Mouse (Mus musculus) adrenal gland (tissue): Measurements from ENCODE around the gene 4930407I10Rik.

Experiments used
- intact Hi-C: fragments of 180-260 bp; cut with DNase I; formaldehyde crosslinking; loops from one replicate; pipeline ENCODE4 v1.15.1; 2025
- long read RNA-seq, 2 experiments: library from polyadenylated mRNA; unstranded; transcript quantifications; one replicate each; pipeline ENCODE4 v2.0.0; 2020; ENCODE audit warnings: borderline replicate concordance in 1 of 2; ENCODE audit not compliant: insufficient replicate concordance in 1 of 2

The 4930407I10Rik gene
- long read RNA-seq, experiment 1: 0 reads
- long read RNA-seq, experiment 2: 0 reads

DNA sequence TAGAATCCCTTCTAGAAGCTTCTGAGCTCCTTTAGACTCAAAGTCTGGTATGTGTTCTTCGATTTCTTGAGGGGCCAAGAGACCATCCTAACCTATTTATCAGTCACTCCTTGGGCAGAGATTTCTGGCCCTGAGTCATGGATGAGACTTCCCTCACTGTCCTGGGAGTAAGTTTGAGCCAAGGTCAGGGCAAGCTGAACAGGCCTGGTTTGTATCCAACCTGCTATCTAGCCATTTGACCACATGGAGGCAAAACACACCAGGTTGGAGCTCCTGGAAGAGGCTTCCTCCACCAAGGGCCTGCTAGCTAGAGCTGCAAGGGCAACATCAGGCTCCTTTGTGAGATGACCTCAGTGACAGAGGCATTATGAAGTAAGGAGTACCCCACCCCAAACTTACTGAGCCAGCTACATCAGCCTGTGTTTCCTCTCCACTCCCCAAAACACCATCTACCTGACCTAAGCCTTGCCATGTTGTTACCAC is at the start of gene 4930407I10Rik:
Gene 4930407I10Rik, plus strand, starts transcription at position 433 of the 483 bp plus-strand sequence.
- intact Hi-C loops: no loop called here

GRCm38 (mm10) chr15:82011947-82012346 is 47.0 kb upstream of the 4930407I10Rik start:
- intact Hi-C loops: no loop called here

DNA sequence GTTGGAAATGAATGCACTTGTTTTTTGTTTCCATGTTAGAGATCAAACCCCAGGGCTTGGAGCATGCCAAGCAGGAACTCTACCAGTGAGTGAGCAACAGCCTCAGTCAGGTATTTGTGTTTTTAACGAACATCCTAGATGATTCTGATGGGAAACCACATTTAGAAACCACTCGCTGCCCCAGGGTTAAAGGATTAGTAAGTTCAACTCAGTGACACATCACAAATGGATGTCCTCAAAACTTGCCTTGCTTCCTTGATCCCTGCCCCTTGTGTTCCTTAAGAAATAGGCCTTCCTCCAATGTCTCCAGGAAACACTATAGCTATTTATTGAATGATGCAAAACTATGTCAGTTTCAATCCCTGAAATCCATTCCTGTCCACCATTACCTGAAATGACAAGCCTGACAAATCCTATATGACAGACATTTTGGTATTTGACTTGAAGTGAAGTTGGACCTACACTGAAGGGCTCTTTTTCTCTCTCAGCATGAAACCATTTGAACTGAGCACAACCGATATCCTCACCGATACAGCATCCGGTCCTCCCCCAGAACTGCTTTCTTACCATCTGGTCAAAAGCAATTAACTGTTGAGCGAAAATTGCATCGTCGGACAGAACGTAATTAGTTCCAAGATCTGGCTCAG is 44.1 kb upstream of the 4930407I10Rik start:
- intact Hi-C loops: no loop called here

DNA sequence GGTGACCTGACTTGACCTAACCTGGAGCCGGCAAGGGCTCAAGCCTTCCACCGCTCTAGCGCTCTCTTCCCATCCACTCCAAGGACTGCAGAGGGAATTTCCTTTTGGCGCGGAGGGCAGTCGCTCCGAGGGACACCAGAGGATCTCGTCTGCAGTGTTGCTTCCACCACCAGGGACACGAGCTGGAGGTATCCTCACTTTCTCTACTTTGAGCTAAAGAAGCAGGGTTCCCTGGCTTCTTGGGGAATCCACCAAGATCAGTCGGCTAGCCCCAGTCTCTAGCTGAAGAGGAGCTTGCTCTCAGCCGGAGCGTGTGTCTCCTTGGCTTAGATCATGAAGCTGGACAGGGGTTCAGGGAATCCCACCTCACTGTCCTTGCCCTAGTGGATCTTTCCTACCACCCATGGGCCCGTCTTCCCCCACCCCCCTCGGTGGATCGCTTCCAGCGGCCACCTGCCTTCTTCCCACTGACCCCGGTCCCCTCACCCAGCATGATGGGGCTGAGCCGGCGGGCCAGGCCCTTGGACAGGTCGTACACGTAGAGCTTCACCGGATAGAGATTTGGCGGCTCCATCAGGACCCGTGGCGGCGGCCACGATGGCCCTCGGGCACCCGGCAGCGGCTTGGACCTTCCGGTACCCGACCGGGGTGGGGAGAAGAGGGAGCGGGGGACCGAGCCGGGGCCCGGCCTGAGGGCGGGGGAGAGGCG is 43.4 kb upstream of the 4930407I10Rik start:
- intact Hi-C loops: no loop called here

GRCm38 (mm10) chr15:82016101-82016808 is 42.7 kb upstream of the 4930407I10Rik start:
- intact Hi-C loops: no loop called here

DNA sequence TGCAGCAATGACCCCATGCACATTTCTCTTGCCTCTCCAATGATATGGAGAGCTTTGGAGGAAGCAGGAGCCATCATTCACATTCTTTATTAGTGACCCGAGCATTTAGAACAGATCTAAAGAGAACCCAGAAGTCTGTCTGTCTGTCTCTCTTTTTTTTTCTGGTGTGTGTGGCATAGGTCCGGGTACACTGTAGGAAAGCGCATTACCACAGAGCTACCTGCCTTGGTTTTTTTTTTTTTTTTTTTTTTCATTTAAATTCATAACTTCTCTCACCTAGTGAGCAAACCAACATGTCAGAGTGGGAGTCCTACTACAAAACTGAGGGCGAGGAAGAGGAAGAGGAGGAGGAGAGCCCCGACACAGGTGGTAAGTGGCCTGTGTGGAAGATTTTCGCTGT is 42.1 kb upstream of the 4930407I10Rik start:
- intact Hi-C loops: no loop called here

GRCm38 (mm10) chr15:82017461-82017860 is 41.5 kb upstream of the 4930407I10Rik start:
- intact Hi-C loops: no loop called here

DNA sequence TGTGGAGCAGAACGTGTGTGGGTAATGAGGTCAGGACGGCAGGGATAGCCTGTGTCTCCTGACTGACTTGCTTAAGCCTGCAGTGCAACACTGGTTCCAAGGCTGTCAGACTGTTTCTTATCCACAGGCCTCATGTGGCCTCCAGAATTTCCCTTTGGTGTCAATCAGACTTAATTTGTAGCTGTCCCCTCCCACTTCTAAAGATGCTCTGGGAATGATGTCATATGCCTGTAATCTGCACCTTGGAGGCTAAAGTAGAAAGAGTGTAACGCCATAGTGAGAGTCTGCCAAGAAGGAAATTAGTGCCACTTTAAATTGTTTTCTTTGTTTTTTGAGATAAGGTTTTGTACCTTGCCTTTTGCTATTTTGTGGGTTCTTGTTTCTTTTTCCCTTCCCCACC is 39.7 kb upstream of the 4930407I10Rik start:
- intact Hi-C loops: no loop called here

DNA sequence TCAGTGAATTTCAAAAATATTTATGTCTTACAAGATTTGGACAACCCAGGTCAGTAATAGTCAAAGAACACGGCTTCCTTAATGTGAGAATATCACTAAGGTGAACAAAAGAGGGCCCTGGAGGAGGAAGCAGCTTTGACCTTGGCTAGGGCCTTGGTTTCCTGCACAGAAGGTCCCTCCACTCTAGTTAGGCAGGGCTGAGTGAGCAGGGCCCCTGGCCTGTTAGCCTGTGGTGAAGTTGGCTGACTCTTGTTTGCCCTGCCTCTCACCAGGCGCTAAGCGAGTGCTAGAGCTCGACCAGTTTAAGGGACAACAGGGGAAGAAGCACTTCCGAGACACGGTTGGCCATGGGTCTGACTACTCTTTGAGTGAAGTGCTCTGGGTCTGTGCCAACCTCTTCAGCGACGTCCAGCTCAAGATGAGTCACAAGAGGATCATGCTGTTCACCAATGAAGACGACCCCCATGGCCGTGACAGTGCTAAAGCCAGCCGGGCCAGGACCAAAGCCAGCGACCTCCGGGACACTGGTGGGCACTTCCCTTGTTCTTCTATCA is 36.3 kb upstream of the 4930407I10Rik start:
- intact Hi-C loops: no loop called here

DNA sequence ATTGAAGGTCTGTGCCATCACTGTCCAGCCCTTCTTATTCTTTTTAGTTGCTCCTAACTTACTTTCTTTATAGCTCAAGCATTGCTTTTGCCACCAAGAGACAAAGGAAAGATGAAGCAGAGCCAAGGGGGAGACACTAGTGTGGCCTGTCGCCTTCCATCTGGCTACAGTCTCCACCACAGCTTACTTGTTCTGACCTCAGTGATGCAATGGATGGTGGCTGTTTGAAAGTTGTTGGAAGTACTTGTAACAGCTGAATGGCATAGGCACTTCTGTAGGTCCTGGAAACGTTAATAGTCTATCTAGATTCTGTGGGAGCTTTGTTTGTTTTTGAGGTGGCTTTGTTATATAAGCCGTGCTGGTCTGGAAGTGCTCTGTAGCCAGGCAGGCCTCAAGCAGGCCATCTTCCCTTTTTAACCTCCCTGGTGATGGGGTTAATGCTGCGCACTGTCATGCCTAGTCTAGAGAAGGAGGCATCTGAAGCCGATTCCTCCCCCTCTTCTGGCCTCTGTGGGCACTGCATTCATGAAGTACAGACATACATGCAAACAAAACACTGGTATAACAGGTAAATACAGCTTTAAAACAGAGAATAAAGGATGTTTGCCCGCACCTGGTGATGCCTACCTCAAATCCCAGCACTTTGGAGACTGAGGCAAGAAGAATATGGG is 34.9 kb upstream of the 4930407I10Rik start:
- intact Hi-C loops: no loop called here

- intact Hi-C loops: no loop called here
Observed at GRCm38 (mm10) chr15:82027276-82027675, 31.7 kb upstream of the 4930407I10Rik start.

GRCm38 (mm10) chr15:82027726-82028125 is 31.2 kb upstream of the 4930407I10Rik start:
- intact Hi-C loops: no loop called here

DNA sequence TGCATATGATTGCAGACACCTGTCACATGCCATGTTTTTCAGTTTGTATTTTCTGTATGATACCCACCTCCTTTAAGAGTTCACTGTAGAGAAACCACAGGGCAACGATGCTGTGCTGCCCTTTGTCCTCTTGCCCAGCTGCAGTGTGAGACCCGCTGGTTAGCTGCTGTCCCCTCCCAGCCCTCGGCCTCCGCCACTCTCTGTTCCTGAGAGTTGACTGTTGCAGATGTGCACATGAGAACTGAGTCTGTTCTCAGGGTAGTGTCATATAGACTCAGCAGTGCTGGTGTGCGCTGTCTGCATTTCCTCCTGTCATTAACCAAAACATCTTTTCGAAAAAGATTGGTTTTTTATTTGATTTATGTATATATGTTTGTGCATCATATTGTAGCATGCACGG is 26.6 kb upstream of the 4930407I10Rik start:
- intact Hi-C loops: no loop called here

DNA sequence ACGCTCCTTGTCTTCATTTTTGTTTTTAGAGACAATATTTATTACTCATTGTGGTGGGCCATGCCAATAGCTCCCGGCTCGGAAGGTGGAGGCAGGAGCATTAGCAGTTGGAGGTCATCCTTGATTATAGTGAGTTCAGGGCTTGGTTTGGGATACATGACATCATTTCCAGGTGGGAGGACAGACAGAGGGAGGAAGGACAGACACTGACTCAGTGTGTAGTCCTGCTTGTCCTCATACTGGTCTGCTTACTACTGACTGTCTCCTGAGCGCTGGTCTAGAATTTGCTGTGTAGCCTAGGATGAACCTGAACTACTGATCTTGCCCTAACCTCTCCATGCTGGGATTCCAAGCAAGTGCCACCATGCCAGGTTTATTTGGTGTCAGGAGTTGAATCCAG is 25.2 kb upstream of the 4930407I10Rik start, which contains the start of gene Desi1:
Gene Desi1, minus strand, starts transcription at position 101 of the 400 bp plus-strand sequence.
- intact Hi-C loops: no loop called here

GRCm38 (mm10) chr15:82035904-82036689 is 22.9 kb upstream of the 4930407I10Rik start:
- intact Hi-C loops: loop anchor here (5.0 kb wide), 1 partner anchor 79 kb away; no protein-coding TSS in a partner anchor

- intact Hi-C loops: no loop called here
Observed at GRCm38 (mm10) chr15:82040650-82041049, 18.3 kb upstream of the 4930407I10Rik start.

DNA sequence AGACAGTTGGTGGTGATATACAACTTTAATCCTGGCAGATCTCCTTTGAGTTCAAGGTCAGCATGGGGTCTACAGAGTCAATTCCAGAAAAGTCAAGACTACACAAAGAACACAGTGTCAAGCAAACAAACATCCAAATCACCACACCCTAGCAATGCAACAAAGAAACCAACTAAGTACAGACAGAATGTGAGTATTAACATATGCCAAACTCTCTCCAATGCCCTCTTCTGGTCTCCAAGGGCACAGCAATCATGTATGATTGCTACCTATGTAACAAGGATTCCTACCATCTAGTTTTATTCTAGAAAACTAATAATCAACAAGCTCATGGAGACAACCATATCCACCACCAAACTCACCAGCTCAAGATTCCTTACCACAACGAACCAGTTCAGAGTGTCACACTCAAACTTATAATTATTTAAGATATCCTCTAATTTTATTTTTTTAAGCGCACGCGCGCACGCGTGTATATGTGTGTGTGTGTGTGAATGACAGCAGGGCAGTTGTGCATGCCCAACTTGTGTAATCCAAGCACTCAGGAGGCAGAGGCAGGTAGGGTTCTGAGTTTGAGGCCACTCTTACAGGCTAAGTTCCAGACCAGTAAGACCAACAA is 14.7 kb upstream of the 4930407I10Rik start:
- intact Hi-C loops: no loop called here

DNA sequence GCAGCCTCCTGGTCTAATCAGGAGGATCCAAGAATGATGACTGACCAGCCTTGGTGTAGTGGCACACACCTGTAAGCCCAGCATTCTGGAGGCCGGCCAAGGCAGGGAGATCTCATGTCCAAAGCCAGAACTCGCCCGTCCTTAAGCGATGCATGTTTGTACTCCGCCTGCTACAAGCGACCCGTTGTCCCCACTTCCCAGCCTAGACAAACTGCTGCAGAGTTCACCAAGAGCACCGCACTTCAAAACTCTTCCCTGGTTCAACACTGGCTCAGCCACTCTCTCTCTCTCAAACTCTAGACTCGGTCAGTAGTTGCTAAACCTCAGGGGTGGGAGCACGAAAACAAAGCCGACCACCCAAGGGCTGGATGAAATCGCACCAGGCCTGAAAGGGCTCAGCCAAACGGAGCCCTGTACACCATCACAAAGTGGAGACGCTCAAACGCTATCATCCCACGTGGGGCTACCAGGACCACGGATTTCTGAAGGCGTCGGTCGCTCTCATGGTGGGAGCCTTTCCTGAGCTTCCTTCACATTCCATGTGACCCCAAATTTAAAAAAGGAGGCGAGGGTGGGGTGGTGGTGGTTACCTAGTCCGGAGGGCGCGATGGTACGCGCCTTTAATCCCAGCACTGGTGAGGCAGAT is 12.6 kb upstream of the 4930407I10Rik start:
- intact Hi-C loops: no loop called here
